Mouse (Mus musculus) megakaryocyte, embryonic 14.5 days (primary cell): ENCODE data around the gene Obp2b. TPM values are rescaled to one million over a fixed set of nuclear protein-coding genes. Genes with fewer than 3 reads are reported as not detected.
"Not testable (repeated sequence)": the region's sequence is repeated elsewhere in the genome, so short reads cannot be mapped to it uniquely, and the experiment has no call there.

ENCODE experiments used
- H3K27me3 ChIP-seq: replicated peaks from 2 replicates; pipeline ENCODE3; 2012; ENCODE audit warnings: inconsistent platforms
- H3K36me3 ChIP-seq: replicated peaks from 2 replicates; pipeline ENCODE3; 2012; ENCODE audit warnings: low read length, inconsistent platforms, mixed read lengths
- H3K4me1 ChIP-seq: 2 replicates; pipeline ENCODE4 v1.6.1; 2012; ENCODE audit warnings: inconsistent platforms
- H3K4me3 ChIP-seq: replicated peaks from 2 replicates; pipeline ENCODE3; 2012; ENCODE audit warnings: moderate library complexity, mild to moderate bottlenecking, inconsistent platforms
- H3K9me3 ChIP-seq: 2 replicates; pipeline ENCODE4 v1.6.1; 2012; ENCODE audit warnings: inconsistent platforms
- FLI1 ChIP-seq: IDR thresholded peaks from 2 replicates; pipeline ENCODE4 v1.6.1; 2012; ENCODE audit warnings: low read length, inconsistent platforms, mixed read lengths
- GATA1 ChIP-seq: IDR thresholded peaks from 3 replicates; pipeline ENCODE4 v1.6.1; 2012; ENCODE audit warnings: mixed read lengths, low read length, inconsistent platforms, borderline replicate concordance
- polyA plus RNA-seq: library from polyadenylated mRNA; stranded (reverse); fragments of >175 nt; gene quantifications from 2 replicates; pipeline ENCODE4 v1.2.3, GENCODE M21; 2012; ENCODE audit warnings: low replicate concordance; ENCODE audit not compliant: insufficient read depth

The Obp2b gene
- not detected in 2 replicates for polyA plus RNA-seq

DNA sequence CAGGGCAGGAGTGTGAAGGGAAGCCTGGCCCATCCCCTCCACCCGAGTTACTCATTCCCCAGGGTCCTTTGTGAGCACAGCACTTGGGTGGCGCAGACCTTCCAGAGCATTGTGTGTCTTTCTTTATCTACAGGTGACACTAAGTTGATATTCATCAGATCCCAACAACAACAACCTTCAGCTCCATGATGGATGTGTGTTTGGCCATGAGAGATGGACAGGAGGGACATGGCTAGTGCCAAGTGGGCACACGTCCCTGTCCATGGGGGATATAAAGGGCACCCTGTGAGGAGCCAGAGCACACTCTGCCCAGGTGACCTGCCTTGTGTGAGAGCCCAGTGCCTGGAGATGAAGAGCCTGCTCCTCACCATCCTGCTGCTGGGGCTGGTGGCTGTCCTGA is at the start of gene Obp2b:
Gene Obp2b, plus strand, starts transcription at position 301 of the 400 bp plus-strand sequence.
- not testable (repeated sequence) for H3K4me1 ChIP-seq, H3K36me3 ChIP-seq, H3K4me3 ChIP-seq
- peaks cover 37% of the 10 kb centered on the region for H3K27me3 ChIP-seq
- H3K9me3 ChIP-seq: peaks cover 12% of the 10 kb centered on the region

DNA sequence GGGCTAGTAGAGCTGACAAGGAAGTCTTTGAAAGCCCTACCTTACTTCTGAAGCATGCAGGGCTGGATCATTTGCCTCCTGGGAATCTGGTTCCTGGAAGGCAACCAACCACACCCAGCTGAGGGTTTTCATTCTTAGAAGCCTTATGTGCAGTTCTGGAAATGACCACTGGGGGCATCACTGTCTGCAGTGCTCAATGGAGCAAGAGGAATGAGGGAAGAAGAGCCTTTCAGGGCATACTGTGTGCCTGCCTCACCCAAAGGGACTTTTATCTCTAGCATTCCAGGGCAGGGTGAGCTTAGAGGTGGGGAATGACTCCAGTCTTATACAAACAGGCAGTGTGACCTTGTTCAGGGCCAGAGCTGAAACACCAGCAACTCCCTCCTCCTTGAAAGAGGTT is 42.2 kb upstream of the Obp2b start:
- no peaks in the 10 kb centered on the region for H3K4me1 ChIP-seq
- no peaks in the 10 kb centered on the region for H3K36me3 ChIP-seq
- peaks cover 42% of the 10 kb centered on the region for H3K27me3 ChIP-seq
- H3K4me3 ChIP-seq: no peak overlapping the region
- no peaks in the 10 kb centered on the region for H3K9me3 ChIP-seq
- no peak for TF ChIP-seq FLI1
- no peak for TF ChIP-seq GATA1

DNA sequence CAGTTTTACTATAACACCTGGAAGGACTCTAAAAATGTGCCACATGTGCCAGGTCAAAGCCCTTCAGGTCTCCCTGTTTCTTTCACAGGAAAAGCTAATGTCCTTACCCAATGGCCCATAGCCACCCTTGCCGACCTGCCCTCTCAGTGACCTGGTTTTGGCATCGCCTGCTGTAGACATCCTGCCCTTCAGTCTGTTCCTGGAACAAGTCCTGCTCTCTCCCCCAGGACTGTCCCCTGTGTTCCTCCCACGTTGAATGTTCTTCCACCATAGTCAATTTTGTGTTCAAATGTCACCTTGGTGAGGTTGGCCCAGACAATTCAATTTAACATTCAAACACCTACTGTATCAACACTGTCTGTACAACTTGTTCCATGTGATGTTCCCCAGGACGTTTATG is 39.9 kb upstream of the Obp2b start:
- Histone ChIP-seq H3K36me3 (no peaks in the 10 kb centered on the region), H3K4me1 (peaks cover 8% of the 10 kb centered on the region), H3K4me3 (no peak overlapping the region), H3K27me3 (peaks cover 54% of the 10 kb centered on the region), H3K9me3 (no peaks in the 10 kb centered on the region)
- TF ChIP-seq GATA1: no peak
- TF ChIP-seq FLI1: no peak

DNA sequence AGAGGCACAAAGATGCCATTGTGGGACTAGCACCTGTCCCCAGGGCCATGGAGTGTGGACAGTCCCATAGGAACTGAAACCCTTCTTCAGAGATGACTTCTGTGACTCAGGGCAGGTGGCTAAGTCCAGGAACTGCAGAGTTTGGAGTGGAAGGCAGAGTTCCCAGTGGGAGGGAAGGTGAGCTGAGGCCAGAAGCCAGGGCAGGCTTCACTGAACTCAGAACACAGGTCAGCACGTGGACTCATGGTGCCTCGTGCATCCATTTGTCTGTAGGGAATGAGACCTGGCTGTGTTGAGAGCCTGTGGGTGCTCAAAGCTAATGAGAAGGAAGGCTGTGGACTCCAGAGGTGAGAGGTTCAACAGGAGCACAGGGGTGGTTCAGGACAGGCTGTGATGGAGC is 38.1 kb upstream of the Obp2b start:
- no peak overlapping the region for H3K4me3 ChIP-seq
- H3K36me3 ChIP-seq: no peaks in the 10 kb centered on the region
- peaks cover 63% of the 10 kb centered on the region for H3K27me3 ChIP-seq
- no peak for TF ChIP-seq GATA1
- no peak for TF ChIP-seq FLI1
- peaks cover 24% of the 10 kb centered on the region for H3K4me1 ChIP-seq
- no peaks in the 10 kb centered on the region for H3K9me3 ChIP-seq

DNA sequence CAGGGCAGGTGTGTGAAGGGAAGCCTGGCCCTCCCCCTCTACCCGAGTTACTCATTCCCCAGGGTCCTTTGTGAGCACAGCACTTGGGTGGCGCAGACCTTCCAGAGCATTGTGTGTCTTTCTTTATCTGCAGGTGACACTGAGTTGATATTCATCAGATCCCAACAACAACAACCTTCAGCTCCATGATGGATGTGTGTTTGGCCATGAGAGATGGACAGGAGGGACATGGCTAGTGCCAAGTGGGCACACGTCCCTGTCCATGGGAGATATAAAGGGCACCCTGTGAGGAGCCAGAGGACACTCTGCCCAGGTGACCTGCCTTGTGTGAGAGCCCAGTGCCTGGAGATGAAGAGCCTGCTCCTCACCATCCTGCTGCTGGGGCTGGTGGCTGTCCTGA is 37.1 kb upstream of the Obp2b start, which contains the start of gene Obp2a:
Gene Obp2a, plus strand, starts transcription at position 301 of the 400 bp plus-strand sequence.
- peaks cover 68% of the 10 kb centered on the region for H3K27me3 ChIP-seq
- not testable (repeated sequence) for H3K9me3 ChIP-seq, H3K4me3 ChIP-seq, H3K36me3 ChIP-seq
- peaks cover 24% of the 10 kb centered on the region for H3K4me1 ChIP-seq

DNA sequence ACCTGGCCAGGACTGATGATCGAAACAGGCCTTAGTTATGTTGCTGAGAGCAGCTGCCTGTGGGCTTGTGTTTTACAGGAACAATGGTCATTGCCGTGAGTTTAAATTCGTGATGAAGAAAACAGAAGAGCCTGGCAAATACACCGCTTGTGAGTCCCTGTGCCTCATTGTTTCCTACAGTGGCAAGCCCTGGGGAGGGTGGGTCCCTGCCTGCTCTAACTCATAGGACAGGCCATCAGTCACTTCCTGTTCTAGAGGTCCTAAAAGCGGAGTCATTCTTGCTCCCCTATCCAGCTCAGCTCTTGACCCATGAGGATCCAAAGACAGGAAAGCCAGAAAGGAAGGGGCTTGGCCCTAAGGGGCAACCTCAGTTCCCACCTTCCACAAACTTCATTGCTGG is 35.8 kb upstream of the Obp2b start:
- Histone ChIP-seq H3K36me3 (no peaks in the 10 kb centered on the region), H3K9me3 (no peaks in the 10 kb centered on the region), H3K27me3 (peaks cover 68% of the 10 kb centered on the region), H3K4me3 (no peak overlapping the region), H3K4me1 (peaks cover 24% of the 10 kb centered on the region)
- TF ChIP-seq FLI1: no peak

DNA sequence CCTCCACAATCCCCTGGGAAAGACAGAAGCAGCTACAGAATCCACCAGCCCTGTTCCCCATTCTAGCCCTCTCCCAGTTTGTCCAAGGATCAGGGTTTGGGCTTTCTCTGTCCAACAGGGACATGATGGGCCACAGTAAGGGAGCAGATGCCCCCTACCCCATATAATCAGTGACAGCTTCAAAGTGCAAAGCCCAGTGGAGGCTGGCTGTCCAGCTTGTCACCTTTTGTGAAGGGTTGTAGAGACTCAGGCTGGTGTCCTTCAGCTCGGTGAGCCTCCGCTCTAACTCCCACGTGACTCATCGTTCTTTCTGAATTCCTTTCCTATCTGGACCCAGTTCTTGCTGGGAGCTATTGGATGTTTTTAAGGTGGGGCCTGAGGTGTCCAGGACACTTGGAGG is 33.1 kb upstream of the Obp2b start:
- Histone ChIP-seq H3K27me3 (peaks cover 71% of the 10 kb centered on the region), H3K9me3 (no peaks in the 10 kb centered on the region), H3K36me3 (no peaks in the 10 kb centered on the region), H3K4me3 (no peak overlapping the region), H3K4me1 (peaks cover 41% of the 10 kb centered on the region)
- TF ChIP-seq FLI1 (no peak), GATA1 (no peak)

DNA sequence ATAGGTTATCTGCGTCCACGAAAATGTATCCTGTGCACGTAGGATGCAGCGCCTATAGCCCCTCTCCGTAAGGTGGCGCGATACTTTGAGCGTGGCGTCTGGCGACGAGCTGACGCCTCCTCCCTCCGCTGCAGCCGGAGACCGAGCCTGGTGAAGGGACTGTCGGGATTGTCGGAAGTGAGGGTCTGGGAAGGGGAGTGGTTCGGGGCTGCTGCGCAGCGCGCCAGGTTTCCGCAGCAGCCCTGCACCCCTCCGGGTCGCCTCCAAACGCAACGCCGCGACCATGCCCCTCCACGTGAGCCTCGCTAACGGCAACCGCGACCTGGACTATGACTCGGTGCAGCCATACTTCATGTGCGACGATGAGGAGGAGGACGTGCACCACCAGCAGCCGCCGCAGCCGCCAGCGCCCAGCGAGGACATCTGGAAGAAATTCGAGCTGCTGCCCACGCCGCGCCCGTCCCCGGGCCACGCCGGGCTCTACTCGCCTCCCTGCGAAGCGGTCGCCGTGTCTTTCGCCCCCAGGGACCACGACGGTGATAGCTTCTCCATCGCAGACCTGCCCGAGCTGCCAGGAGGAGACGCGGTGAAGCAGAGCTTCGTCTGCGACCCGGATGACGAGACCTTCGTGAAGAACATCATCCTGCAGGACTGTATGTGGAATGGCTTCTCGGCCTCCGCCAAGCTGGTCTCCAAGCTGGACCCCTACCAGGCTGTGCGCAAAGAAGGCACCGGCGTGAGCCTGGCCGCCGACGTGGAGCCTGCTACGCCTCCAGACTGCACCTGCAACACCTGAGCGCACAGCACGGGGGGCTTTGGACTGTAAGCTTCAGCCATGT is 29.9 kb upstream of the Obp2b start, which contains the start of gene Bmyc:
Gene Bmyc, plus strand, starts transcription at position 97 of the 839 bp plus-strand sequence.
- H3K4me3 ChIP-seq: peak within 1 kb of the TSS; percentile 94
- H3K36me3 ChIP-seq: no peaks in the 10 kb centered on the region

DNA sequence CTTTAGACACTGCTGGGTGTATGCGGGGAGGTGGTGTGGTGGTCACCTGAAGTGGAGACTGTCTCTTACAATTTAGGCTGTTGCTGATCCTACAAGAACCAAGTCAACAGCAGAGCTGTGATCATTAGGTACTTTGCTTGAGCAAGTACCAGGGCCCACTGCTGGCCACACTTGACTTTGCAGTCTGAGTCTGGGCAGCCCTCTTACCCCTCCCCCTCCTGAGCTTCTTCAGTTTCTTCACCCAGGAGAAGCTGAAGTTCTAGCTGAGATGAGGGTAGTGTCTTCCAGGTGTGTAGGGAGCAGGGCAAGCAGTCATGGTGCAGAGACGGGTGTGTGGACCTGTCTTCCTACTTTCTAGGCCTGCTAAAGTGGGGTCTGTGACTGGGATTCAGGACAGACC is 28.7 kb upstream of the Obp2b start:
- Histone ChIP-seq H3K9me3 (no peaks in the 10 kb centered on the region), H3K4me1 (peaks cover 23% of the 10 kb centered on the region), H3K36me3 (no peaks in the 10 kb centered on the region), H3K4me3 (no peak overlapping the region), H3K27me3 (peaks cover 46% of the 10 kb centered on the region)
- TF ChIP-seq GATA1 (no peak), FLI1 (no peak)

More for the DNA sequence above, 29.9 kb upstream of the Obp2b start, which contains the start of gene Bmyc:
- Histone ChIP-seq H3K27me3 (peaks cover 57% of the 10 kb centered on the region), H3K4me1 (peaks cover 33% of the 10 kb centered on the region), H3K9me3 (no peaks in the 10 kb centered on the region)
- TF ChIP-seq GATA1 (no peak), FLI1 (no peak)

DNA sequence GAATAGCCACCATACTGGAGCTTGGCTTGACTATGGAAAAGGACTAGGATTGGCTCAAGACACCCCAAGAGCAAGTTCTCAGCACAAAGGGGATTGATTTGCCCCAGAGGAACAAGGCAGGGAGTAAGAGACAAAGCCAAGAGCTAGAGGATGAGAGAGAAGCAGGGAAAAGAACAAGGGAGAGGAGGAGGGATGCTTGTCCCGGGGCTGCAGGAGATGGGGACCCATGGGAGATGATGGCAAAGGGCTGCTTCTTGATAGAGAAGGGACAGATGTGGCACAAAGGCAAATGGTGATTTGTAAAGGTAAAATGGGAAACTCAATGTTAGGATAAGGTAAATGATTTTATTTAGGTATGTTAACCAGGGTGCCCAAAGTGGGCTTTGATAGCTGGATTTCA is 27.8 kb upstream of the Obp2b start:
- peaks cover 17% of the 10 kb centered on the region for H3K4me1 ChIP-seq
- peaks cover 37% of the 10 kb centered on the region for H3K27me3 ChIP-seq
- H3K4me3 ChIP-seq, H3K9me3 ChIP-seq, H3K36me3 ChIP-seq: not testable (repeated sequence)

DNA sequence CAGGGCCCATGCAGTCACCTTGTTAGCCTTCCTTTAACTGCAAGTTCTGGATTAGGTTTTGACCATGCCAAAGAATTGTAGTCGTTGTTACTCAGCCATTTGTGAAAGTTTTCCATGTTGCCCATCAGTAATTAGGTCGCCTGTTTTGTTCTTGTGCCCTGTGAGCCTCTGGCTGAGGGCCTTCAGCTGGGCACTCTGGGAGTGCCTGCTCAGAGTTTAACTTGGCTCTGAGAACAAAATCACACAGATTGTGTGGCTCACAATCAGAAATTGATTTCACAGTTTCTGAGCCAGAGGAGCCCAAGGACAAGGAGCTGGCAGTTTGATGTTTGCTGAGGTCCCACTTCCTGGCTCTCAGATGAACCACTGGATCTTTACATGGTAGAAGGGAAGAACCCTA is 27.0 kb upstream of the Obp2b start:
- not testable (repeated sequence) for H3K9me3 ChIP-seq

DNA sequence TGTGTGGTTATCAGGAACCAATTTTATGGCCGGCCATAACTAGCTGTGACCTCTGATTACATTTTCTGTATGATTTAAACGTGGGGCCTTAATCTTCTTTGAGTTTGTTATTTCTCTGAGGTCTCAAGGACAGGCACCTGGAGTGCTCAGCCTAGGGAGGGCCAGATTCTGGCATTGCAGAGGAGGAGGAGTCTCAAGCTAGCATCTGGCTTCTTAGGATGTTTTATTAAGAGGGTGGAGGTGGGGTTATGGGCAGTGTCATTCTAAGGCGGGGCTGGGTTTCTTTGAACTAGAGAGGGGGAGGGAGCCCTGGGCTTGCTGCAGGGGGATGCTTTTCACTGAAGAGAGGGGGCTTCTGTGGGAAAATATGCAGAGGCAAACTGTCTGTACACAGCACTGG is 25.2 kb upstream of the Obp2b start:
- not testable (repeated sequence) for H3K4me3 ChIP-seq, H3K36me3 ChIP-seq, H3K9me3 ChIP-seq
- H3K4me1 ChIP-seq: peaks cover 13% of the 10 kb centered on the region
- peaks cover 29% of the 10 kb centered on the region for H3K27me3 ChIP-seq

More for the DNA sequence above, 27.0 kb upstream of the Obp2b start:
- Histone ChIP-seq H3K27me3 (peaks cover 36% of the 10 kb centered on the region), H3K4me1 (peaks cover 17% of the 10 kb centered on the region)
- not testable (repeated sequence) for H3K36me3 ChIP-seq, H3K4me3 ChIP-seq
